Mouse (Mus musculus) intestine, embryonic 16.5 days (tissue): ENCODE data around the gene Slc22a13. TPM values are rescaled to one million over a fixed set of nuclear protein-coding genes. Genes with fewer than 3 reads are reported as not detected.
A peak's percentile ranks its signal among the peaks of the same experiment; 100 is the strongest.
"Not testable (repeated sequence)": the region's sequence is repeated elsewhere in the genome, so short reads cannot be mapped to it uniquely, and the experiment has no call there.

Experiments
- ATAC-seq: fragments of 200-750 bp; cut with Nextera tagmentation; 2 replicates; pipeline ENCODE4 v1.8.0; 2017; ENCODE audit warnings: moderate TSS enrichment, moderate library complexity
- H3K27ac ChIP-seq: fragments of 300-500 bp; sonication (generic); 2 replicates; pipeline ENCODE4 v1.5.1; 2014; ENCODE audit warnings: mild to moderate bottlenecking, low read length
- H3K27me3 ChIP-seq: fragments of 300-500 bp; sonication (generic); replicated peaks from 2 replicates; pipeline ENCODE4 v1.6.1; 2014; ENCODE audit warnings: low read length, control low read depth, mixed read lengths; ENCODE audit not compliant: control insufficient read depth, insufficient read depth
- H3K36me3 ChIP-seq: fragments of 300-500 bp; sonication (generic); 2 replicates; pipeline ENCODE4 v1.6.1; 2014; ENCODE audit warnings: low read length, control low read depth; ENCODE audit not compliant: control insufficient read depth, insufficient read depth
- H3K4me1 ChIP-seq: fragments of 300-500 bp; sonication (generic); 2 replicates; pipeline ENCODE4 v1.6.1; 2014; ENCODE audit warnings: low read length, control low read depth, mixed read lengths; ENCODE audit not compliant: control insufficient read depth, insufficient read depth
- H3K4me2 ChIP-seq: fragments of 300-500 bp; sonication (generic); 2 replicates; pipeline ENCODE4 v1.6.1; 2014; ENCODE audit warnings: low read depth, low read length, control low read depth
- H3K4me3 ChIP-seq: fragments of 300-500 bp; sonication (generic); 2 replicates; pipeline ENCODE4 v1.5.1; 2014; ENCODE audit warnings: mild to moderate bottlenecking, low read length
- H3K9ac ChIP-seq: fragments of 300-500 bp; sonication (generic); 2 replicates; pipeline ENCODE4 v1.6.1; 2014; ENCODE audit warnings: low read depth, low read length
- H3K9me3 ChIP-seq: fragments of 300-500 bp; sonication (generic); 2 replicates; pipeline ENCODE4 v1.6.1; 2016; ENCODE audit warnings: low read length, control low read depth; ENCODE audit not compliant: control insufficient read depth
- WGBS: fragments of 180-500 bp; shearing (Covaris S2); extraction: QIAGEN DNeasy Blood & Tissue Kit; methylation state at CpG from one replicate; pipeline ENCODE4 v1.1.7; 2014; 5-methylcytosine and 5-hydroxymethylcytosine counted together
- polyA plus RNA-seq: library from polyadenylated mRNA; unstranded; fragments of >200 nt; fragmentation: Nextera tagmentation; extraction: Ambion mirVana; gene quantifications from 2 replicates; pipeline ENCODE4 v1.2.1, GENCODE M21; 2015

Slc22a13 gene
- polyA plus RNA-seq, 1 experiment from 2014 or later = not detected

- Histone ChIP-seq H3K4me2 (no peak overlapping the region), H3K4me1 (0 out of 2 replicates have a peak, but pooled peaks cover 3% of the 10 kb centered on the region), H3K27ac (peak overlapping the region; percentile 21; the same call in 1 of the 2 replicates), H3K27me3 (no peaks in the 10 kb centered on the region), H3K4me3 (no peak overlapping the region), H3K36me3 (peaks cover 4% of the 10 kb centered on the region; the same call in 1 of the 2 replicates), H3K9me3 (no peaks in the 10 kb centered on the region), H3K9ac (no peak overlapping the region)
- no peak for ATAC-seq
- 81% methylated on average over 10 of the region's 10 CpGs for WGBS
Observed at GRCm38 (mm10) chr9:119240286-119240997, 31.5 kb upstream of the Slc22a13 start.

GRCm38 (mm10) chr9:119239274-119239673 is 30.4 kb upstream of the Slc22a13 start:
- H3K27ac ChIP-seq = no peak overlapping the region
- no peak for ATAC-seq

GRCm38 (mm10) chr9:119238796-119239195 is 29.9 kb upstream of the Slc22a13 start:
- no peak overlapping the region for H3K4me2 ChIP-seq
- H3K4me1 ChIP-seq = peaks cover 3% of the 10 kb centered on the region; the same call in 1 of the 2 replicates
- no peaks in the 10 kb centered on the region for H3K9me3 ChIP-seq
- ATAC-seq = no peak
- H3K9ac ChIP-seq = no peak overlapping the region
- no peaks in the 10 kb centered on the region for H3K27me3 ChIP-seq
- H3K36me3 ChIP-seq = no peaks in the 10 kb centered on the region
- H3K4me3 ChIP-seq = no peak overlapping the region
- H3K27ac ChIP-seq = no peak overlapping the region
- WGBS = 90% methylated on average over 4 of the region's 4 CpGs

More at GRCm38 (mm10) chr9:119239274-119239673, 30.4 kb upstream of the Slc22a13 start:
- Histone ChIP-seq H3K4me3 (no peak overlapping the region), H3K4me1 (0 out of 2 replicates have a peak, but pooled peaks cover 3% of the 10 kb centered on the region), H3K9me3 (no peaks in the 10 kb centered on the region), H3K4me2 (no peak overlapping the region), H3K9ac (no peak overlapping the region), H3K27me3 (no peaks in the 10 kb centered on the region), H3K36me3 (no peaks in the 10 kb centered on the region)
- WGBS = 90% methylated on average over 3 of the region's 3 CpGs

- Histone ChIP-seq H3K36me3 (no peaks in the 10 kb centered on the region), H3K4me2 (no peak overlapping the region), H3K9ac (no peak overlapping the region), H3K27ac (0 out of 2 replicates have a peak overlapping the region, but pooled peaks have one; percentile 12), H3K27me3 (no peaks in the 10 kb centered on the region), H3K4me3 (peak overlapping the region; percentile 13), H3K4me1 (no peaks in the 10 kb centered on the region; the same call in 1 of the 2 replicates), H3K9me3 (no peaks in the 10 kb centered on the region)
- ATAC-seq = peak; percentile 64; the same call in 1 of the 2 replicates
- 74% methylated on average over 7 of the region's 7 CpGs for WGBS
Observed at GRCm38 (mm10) chr9:119231552-119231951, 22.7 kb upstream of the Slc22a13 start.

- no peak overlapping the region for H3K4me3 ChIP-seq
- no peaks in the 10 kb centered on the region for H3K9me3 ChIP-seq
- H3K27ac ChIP-seq = no peak overlapping the region
- no peaks in the 10 kb centered on the region for H3K36me3 ChIP-seq
- no peak overlapping the region for H3K4me2 ChIP-seq
- no peak for ATAC-seq
- no peaks in the 10 kb centered on the region; the same call in 1 of the 2 replicates for H3K4me1 ChIP-seq
- H3K9ac ChIP-seq = no peak overlapping the region
- H3K27me3 ChIP-seq = no peaks in the 10 kb centered on the region
- 72% methylated on average over 2 of the region's 2 CpGs for WGBS
Observed at GRCm38 (mm10) chr9:119230829-119231228, 21.9 kb upstream of the Slc22a13 start.

GRCm38 (mm10) chr9:119220249-119220648 is 11.4 kb upstream of the Slc22a13 start:
- 81% methylated on average over 4 of the region's 4 CpGs for WGBS
- no peak for ATAC-seq

GRCm38 (mm10) chr9:119219667-119220066 is 10.8 kb upstream of the Slc22a13 start:
- H3K36me3 ChIP-seq = peaks cover 4% of the 10 kb centered on the region
- no peak for ATAC-seq
- no peaks in the 10 kb centered on the region for H3K27me3 ChIP-seq
- H3K4me3 ChIP-seq = no peak overlapping the region
- H3K27ac ChIP-seq = no peak overlapping the region
- H3K4me2 ChIP-seq = no peak overlapping the region
- H3K4me1 ChIP-seq = no peaks in the 10 kb centered on the region
- WGBS = 84% methylated on average over 2 of the region's 2 CpGs
- no peaks in the 10 kb centered on the region for H3K9me3 ChIP-seq
- H3K9ac ChIP-seq = no peak overlapping the region

More at GRCm38 (mm10) chr9:119220249-119220648, 11.4 kb upstream of the Slc22a13 start:
- peaks cover under 1% of the 10 kb centered on the region; the same call in 1 of the 2 replicates for H3K9me3 ChIP-seq
- H3K4me1 ChIP-seq = no peaks in the 10 kb centered on the region
- H3K4me3 ChIP-seq = no peak overlapping the region
- peaks cover 4% of the 10 kb centered on the region for H3K36me3 ChIP-seq
- no peak overlapping the region for H3K27ac ChIP-seq
- no peak overlapping the region for H3K4me2 ChIP-seq
- H3K9ac ChIP-seq = no peak overlapping the region
- no peaks in the 10 kb centered on the region for H3K27me3 ChIP-seq

- WGBS = 60% methylated on average over 2 of the region's 2 CpGs
- not testable (repeated sequence) for H3K9me3 ChIP-seq, H3K27ac ChIP-seq, H3K4me2 ChIP-seq, H3K4me3 ChIP-seq, ATAC-seq, H3K4me1 ChIP-seq, H3K9ac ChIP-seq, H3K36me3 ChIP-seq, H3K27me3 ChIP-seq
Observed at GRCm38 (mm10) chr9:119215341-119215740, 6.4 kb upstream of the Slc22a13 start.

GRCm38 (mm10) chr9:119214601-119215000 is 5.7 kb upstream of the Slc22a13 start:
- Histone ChIP-seq H3K9ac (no peak overlapping the region), H3K27me3 (no peaks in the 10 kb centered on the region), H3K27ac (no peak overlapping the region), H3K4me3 (no peak overlapping the region), H3K9me3 (no peaks in the 10 kb centered on the region), H3K4me1 (no peaks in the 10 kb centered on the region), H3K36me3 (no peaks in the 10 kb centered on the region), H3K4me2 (no peak overlapping the region)
- WGBS = 87% methylated on average over 6 of the region's 6 CpGs
- ATAC-seq = no peak
